Mouse (Mus musculus) intestine, embryonic 14.5 days (tissue): Measurements from ENCODE around the gene Micu1. TPM values are rescaled to one million over a fixed set of nuclear protein-coding genes. Genes with fewer than 3 reads are reported as not detected.

Source experiments
- ATAC-seq: fragments of 200-750 bp; cut with Nextera tagmentation; replicated peaks from 2 replicates; pipeline ENCODE4 v1.8.0; 2017; ENCODE audit warnings: low read depth, moderate number of reproducible peaks, moderate TSS enrichment, moderate library complexity; ENCODE audit not compliant: low FRiP score, low TSS enrichment
- DNase-seq: peaks from one replicate; pipeline ENCODE4 v3.0.0-alpha.2; 2018; ENCODE audit warnings: low spot score
- H3K27ac ChIP-seq: fragments of 300-500 bp; sonication (generic); 2 replicates; pipeline ENCODE4 v1.5.1; 2014; ENCODE audit warnings: low read depth, mild to moderate bottlenecking, control low read depth
- H3K27me3 ChIP-seq: fragments of 300-500 bp; sonication (generic); replicated peaks from 2 replicates; pipeline ENCODE4 v1.6.1; 2014; ENCODE audit warnings: low read length, control low read depth; ENCODE audit not compliant: control insufficient read depth, insufficient read depth
- H3K36me3 ChIP-seq: fragments of 300-500 bp; sonication (generic); 2 replicates; pipeline ENCODE4 v1.6.1; 2014; ENCODE audit warnings: low read length, control low read depth; ENCODE audit not compliant: control insufficient read depth, insufficient read depth
- H3K4me1 ChIP-seq: fragments of 300-500 bp; sonication (generic); replicated peaks from 2 replicates; pipeline ENCODE4 v1.6.1; 2014; ENCODE audit warnings: low read length, control low read depth, mixed read lengths; ENCODE audit not compliant: control insufficient read depth, insufficient read depth
- H3K4me2 ChIP-seq: fragments of 300-500 bp; sonication (generic); 2 replicates; pipeline ENCODE4 v1.6.1; 2014; ENCODE audit warnings: low read length
- H3K4me3 ChIP-seq: fragments of 300-500 bp; sonication (generic); 2 replicates; pipeline ENCODE4 v1.5.1; 2014; ENCODE audit warnings: low read depth, low read length, control low read depth, mixed read lengths
- H3K9ac ChIP-seq: fragments of 300-500 bp; sonication (generic); 2 replicates; pipeline ENCODE4 v1.6.1; 2014; ENCODE audit warnings: mild to moderate bottlenecking, low read length
- H3K9me3 ChIP-seq: fragments of 300-500 bp; sonication (generic); 2 replicates; pipeline ENCODE4 v1.6.1; 2016; ENCODE audit warnings: low read length, control low read depth; ENCODE audit not compliant: control insufficient read depth
- WGBS: fragments of 180-500 bp; shearing (Covaris S2); extraction: QIAGEN DNeasy Blood & Tissue Kit; methylation state at CpG from one replicate; pipeline ENCODE4 v1.1.7; 2014; 5-methylcytosine and 5-hydroxymethylcytosine counted together
- polyA plus RNA-seq: library from polyadenylated mRNA; unstranded; fragments of >200 nt; fragmentation: Nextera tagmentation; extraction: Ambion mirVana; gene quantifications from 2 replicates; pipeline ENCODE4 v1.2.1, GENCODE M21; 2014

Gene Micu1
- polyA plus RNA-seq = 65.8 and 76.4 TPM in 2 replicates

GRCm38 (mm10) chr10:59702207-59703032, at the start of gene Micu1:
Micu1 (plus strand) TSS chr10:59702477.
- Histone ChIP-seq H3K4me3 (peak within 1 kb of the TSS; percentile 85), H3K9ac (peak within 1 kb of the TSS; percentile 74), H3K36me3 (no peaks in the 10 kb centered on the region), H3K27ac (peak within 1 kb of the TSS; percentile 67), H3K4me2 (peak within 1 kb of the TSS; percentile 85), H3K4me1 (peaks cover 8% of the 10 kb centered on the region; the same call in 1 of the 2 replicates), H3K27me3 (no peaks in the 10 kb centered on the region), H3K9me3 (0 out of 2 replicates have a peak, but pooled peaks cover 2% of the 10 kb centered on the region)
- DNase-seq (peak; percentile 98), ATAC-seq (peak; percentile 98)
- WGBS = under 1% methylated on average over 48 of the region's 48 CpGs

- no peak for DNase-seq
- no peaks in the 10 kb centered on the region for H3K4me1 ChIP-seq
Measured at GRCm38 (mm10) chr10:59656799-59657198, 45.5 kb upstream of the Micu1 start.

DNA sequence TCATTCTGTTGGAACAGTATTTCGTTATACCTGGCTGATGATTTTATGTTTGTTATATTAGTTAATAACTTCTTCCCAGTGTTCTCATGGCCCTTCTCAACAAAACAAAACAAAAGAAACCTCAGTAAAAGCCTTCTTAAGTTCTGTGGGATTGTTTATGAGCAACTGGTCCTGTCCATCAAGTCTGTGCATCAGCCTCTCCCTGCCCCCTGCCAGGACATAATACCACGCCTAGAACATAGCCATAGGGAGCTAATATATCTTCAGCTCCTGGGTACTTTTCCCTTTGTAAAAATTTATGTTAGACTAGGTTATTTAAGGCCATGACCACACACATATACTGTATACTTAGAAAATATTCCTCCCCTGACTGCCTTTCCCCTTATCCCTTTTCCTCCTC, 37.5 kb upstream of the Micu1 start:
- H3K9ac ChIP-seq = no peak overlapping the region
- ATAC-seq (no peak), DNase-seq (no peak)
- no peak overlapping the region for H3K4me2 ChIP-seq
- H3K4me1 ChIP-seq = no peaks in the 10 kb centered on the region
- H3K9me3 ChIP-seq = 0 out of 2 replicates have a peak, but pooled peaks cover 2% of the 10 kb centered on the region
- H3K4me3 ChIP-seq = no peak overlapping the region
- no peaks in the 10 kb centered on the region for H3K27me3 ChIP-seq
- H3K36me3 ChIP-seq = no peaks in the 10 kb centered on the region
- 80% methylated on average over 2 of the region's 2 CpGs for WGBS
- no peak overlapping the region for H3K27ac ChIP-seq

More at GRCm38 (mm10) chr10:59656799-59657198, 45.5 kb upstream of the Micu1 start:
- Histone ChIP-seq H3K9me3 (0 out of 2 replicates have a peak, but pooled peaks cover 3% of the 10 kb centered on the region), H3K9ac (no peak overlapping the region), H3K27ac (no peak overlapping the region), H3K36me3 (no peaks in the 10 kb centered on the region), H3K4me3 (no peak overlapping the region), H3K4me2 (no peak overlapping the region), H3K27me3 (no peaks in the 10 kb centered on the region)
- WGBS = 83% methylated on average over 13 of the region's 13 CpGs
- ATAC-seq = no peak

DNA sequence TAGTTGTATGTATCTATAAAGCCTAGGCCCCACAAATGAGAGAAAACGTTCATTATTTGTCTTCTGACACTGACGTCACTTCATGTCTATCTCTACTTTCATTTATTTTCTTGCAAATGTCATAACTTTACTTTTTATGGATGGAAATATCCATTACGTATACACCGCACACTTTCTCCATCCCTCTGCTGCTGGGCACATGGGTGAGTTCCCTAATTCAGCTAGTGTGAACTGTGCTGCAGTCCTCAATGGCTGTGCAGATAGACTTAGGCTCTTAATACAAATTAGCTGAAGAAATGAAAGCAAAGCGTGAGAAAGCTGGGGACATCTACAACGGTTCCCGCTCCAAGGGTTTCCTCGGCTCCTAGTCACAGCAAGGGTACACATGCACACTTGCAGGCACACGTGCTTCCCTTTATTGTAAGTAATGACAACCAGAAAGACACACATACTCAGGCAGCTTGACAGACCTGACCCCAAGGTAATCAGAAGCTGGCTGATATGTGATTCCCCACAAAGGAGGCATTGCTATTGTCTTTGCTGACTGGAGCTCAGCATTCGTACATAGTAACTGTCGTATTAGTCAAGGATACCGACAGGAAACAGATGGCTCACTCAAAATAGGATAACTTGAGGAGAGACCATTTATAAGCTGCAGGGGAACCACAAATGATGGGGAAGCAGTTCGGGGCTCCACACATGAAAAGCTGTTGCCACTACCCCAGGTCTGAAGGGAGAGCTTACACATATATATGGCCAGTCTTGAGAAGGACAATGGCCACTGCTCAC, 36.6 kb upstream of the Micu1 start:
- Histone ChIP-seq H3K9me3 (no peaks in the 10 kb centered on the region), H3K9ac (no peak overlapping the region)
- ATAC-seq = no peak

GRCm38 (mm10) chr10:59667377-59667776, 34.9 kb upstream of the Micu1 start:
- Histone ChIP-seq H3K9me3 (no peaks in the 10 kb centered on the region), H3K27me3 (no peaks in the 10 kb centered on the region), H3K36me3 (no peaks in the 10 kb centered on the region), H3K27ac (no peak overlapping the region), H3K4me3 (no peak overlapping the region), H3K9ac (no peak overlapping the region), H3K4me2 (no peak overlapping the region), H3K4me1 (no peaks in the 10 kb centered on the region)
- ATAC-seq = no peak; the same call in 1 of the 2 replicates
- 63% methylated on average over 6 of the region's 6 CpGs for WGBS
- DNase-seq = peak; percentile 63

More for the DNA sequence above, 36.6 kb upstream of the Micu1 start:
- Histone ChIP-seq H3K4me1 (no peaks in the 10 kb centered on the region), H3K4me3 (no peak overlapping the region), H3K27me3 (no peaks in the 10 kb centered on the region), H3K36me3 (no peaks in the 10 kb centered on the region), H3K4me2 (no peak overlapping the region), H3K27ac (no peak overlapping the region)
- 80% methylated on average over 13 of the region's 13 CpGs for WGBS
- no peak for DNase-seq

DNA sequence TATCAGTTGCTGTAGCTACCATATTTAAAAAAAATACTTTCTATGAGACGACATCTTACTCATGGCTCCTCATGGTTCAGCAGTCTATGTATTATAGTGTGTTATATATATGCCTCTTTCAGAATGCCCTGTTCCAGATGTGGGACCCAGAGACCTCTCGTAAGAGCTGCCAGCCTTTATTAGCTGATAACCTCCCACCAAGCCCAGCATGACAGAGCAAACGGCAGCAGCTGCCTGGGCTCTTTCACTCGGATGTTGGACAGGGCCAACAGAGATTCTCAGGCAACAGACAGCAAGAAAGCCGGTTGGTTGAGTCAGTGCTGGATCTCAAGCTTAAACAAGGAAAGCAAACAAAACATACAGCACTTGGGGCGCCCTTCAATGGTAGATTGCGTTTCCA, 33.8 kb upstream of the Micu1 start:
- no peaks in the 10 kb centered on the region for H3K4me1 ChIP-seq
- DNase-seq (no peak), ATAC-seq (no peak)
- no peak overlapping the region for H3K27ac ChIP-seq
- H3K36me3 ChIP-seq = no peaks in the 10 kb centered on the region
- H3K4me3 ChIP-seq = no peak overlapping the region
- 65% methylated on average over 7 of the region's 7 CpGs for WGBS
- no peak overlapping the region for H3K9ac ChIP-seq
- H3K9me3 ChIP-seq = no peaks in the 10 kb centered on the region
- no peaks in the 10 kb centered on the region for H3K27me3 ChIP-seq
- no peak overlapping the region for H3K4me2 ChIP-seq

GRCm38 (mm10) chr10:59677836-59678235, 24.4 kb upstream of the Micu1 start:
- H3K4me2 ChIP-seq = no peak overlapping the region
- H3K4me1 ChIP-seq = no peaks in the 10 kb centered on the region
- H3K4me3 ChIP-seq = no peak overlapping the region
- no peaks in the 10 kb centered on the region for H3K36me3 ChIP-seq
- H3K9ac ChIP-seq = no peak overlapping the region
- H3K27ac ChIP-seq = no peak overlapping the region
- 100% methylated on average over 1 of the region's 1 CpGs for WGBS
- H3K27me3 ChIP-seq = no peaks in the 10 kb centered on the region
- DNase-seq = no peak
- ATAC-seq = no peak
- H3K9me3 ChIP-seq = 0 out of 2 replicates have a peak, but pooled peaks cover 3% of the 10 kb centered on the region

DNA sequence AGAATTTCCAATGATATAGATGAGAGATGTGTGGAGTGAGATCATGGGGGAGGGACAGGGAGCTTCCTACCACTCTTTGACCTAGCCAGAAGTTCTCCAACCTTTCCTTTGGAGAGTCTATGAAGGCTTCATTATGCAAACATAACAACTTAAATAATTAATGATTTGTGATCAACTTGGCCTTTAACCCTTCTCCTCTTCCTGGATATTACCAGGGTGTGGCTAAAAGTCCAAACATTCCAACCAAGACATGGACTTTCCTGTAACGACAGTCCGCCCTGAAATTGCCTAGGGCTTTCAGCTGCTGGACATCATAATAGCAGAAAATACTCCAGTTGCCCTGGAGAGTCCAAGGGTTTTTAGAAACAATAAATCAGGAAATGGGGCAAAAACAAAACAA, 23.1 kb upstream of the Micu1 start:
- Histone ChIP-seq H3K9ac (no peak overlapping the region), H3K27me3 (no peaks in the 10 kb centered on the region), H3K4me1 (no peaks in the 10 kb centered on the region), H3K27ac (no peak overlapping the region), H3K36me3 (no peaks in the 10 kb centered on the region), H3K9me3 (0 out of 2 replicates have a peak, but pooled peaks cover 3% of the 10 kb centered on the region), H3K4me2 (no peak overlapping the region), H3K4me3 (no peak overlapping the region)
- 81% methylated on average over 2 of the region's 2 CpGs for WGBS
- no peak for DNase-seq
- no peak for ATAC-seq
